Mouse (Mus musculus): ENCODE measurements around the gene Tbp. TPM values are rescaled to one million over a fixed set of nuclear protein-coding genes. Genes with fewer than 3 reads are reported as not detected.
A peak's percentile ranks its signal among the peaks of the same experiment; 100 is the strongest.
"Not testable (repeated sequence)": the region's sequence is repeated elsewhere in the genome, so short reads cannot be mapped to it uniquely, and the experiment has no call there.

Tbp gene
- polyA plus RNA-seq, 1 experiment from 2014 or later = 12.3 TPM

GRCm38 (mm10) chr17:15530141-15530540 lies 30.5 kb downstream of the Tbp start:
- H3K9ac ChIP-seq (replicated peaks) = no peak overlapping the region
- peak; percentile 33 for DNase-seq

DNA sequence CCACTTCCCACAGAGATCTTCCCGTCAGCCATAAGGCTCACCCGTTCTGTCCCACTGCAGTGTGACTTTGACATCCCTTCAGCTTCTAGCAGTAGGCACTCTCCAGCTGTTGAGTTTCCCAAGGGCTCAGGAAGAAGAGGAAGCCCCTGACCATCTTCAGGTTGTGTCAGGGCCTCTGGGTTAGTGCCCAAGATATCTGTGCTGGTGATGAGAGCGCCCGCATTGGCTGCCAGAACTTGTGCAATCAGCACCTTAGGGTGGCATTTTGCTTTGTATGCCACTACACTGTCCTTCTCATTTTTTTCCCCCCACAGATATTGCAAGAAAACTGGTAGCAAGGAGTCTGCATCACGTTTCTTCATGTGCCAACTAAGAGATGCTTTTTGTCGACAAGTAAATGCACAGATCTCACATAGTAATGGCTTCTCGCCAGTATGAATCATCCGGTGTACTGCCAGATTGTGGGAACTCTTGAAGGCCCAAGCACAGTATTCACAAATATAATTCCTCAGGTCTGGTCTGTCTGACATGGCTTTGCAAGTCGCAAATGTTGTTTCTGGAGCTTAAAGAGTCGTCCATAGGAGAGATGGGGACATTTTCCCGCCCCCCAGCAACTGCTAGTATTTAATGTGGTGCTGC lies 35.6 kb downstream of the Tbp start:
- no peak for DNase-seq
- H3K27ac ChIP-seq (ENCODE audit: low read depth) = no peak overlapping the region
- no peak overlapping the region for H3K9ac ChIP-seq (replicated peaks)

More at GRCm38 (mm10) chr17:15530141-15530540, 30.5 kb downstream of the Tbp start:
- Histone ChIP-seq H3K27ac (ENCODE audit: low read depth) (no peak overlapping the region), H3K4me1 (ENCODE audit: insufficient read depth) (peaks cover 15% of the 10 kb centered on the region), H3K36me3 (replicated peaks; ENCODE audit: insufficient read depth, low read length) (peaks cover 2% of the 10 kb centered on the region; the same call in 1 of the 2 replicates), H3K27me3 (ENCODE audit: insufficient read depth, low read length) (peaks cover 1% of the 10 kb centered on the region; the same call in 1 of the 2 replicates), H3K9me3 (ENCODE audit: low read length) (no peaks in the 10 kb centered on the region), H3K4me3 (ENCODE audit: low read depth, low read length) (no peak overlapping the region), H3K4me2 (ENCODE audit: low read depth, low read length) (no peak overlapping the region)
- ATAC-seq = no peak
- TF ChIP-seq CTCF (IDR thresholded peaks at IDR 0.05; ENCODE audit: low read depth) (peak; percentile 51), EP300 (IDR thresholded peaks at IDR 0.05; ENCODE audit: low read depth) (no peak)
- WGBS (ENCODE audit: insufficient replicate concordance) = 28% methylated on average over 5 of the region's 5 CpGs

DNA sequence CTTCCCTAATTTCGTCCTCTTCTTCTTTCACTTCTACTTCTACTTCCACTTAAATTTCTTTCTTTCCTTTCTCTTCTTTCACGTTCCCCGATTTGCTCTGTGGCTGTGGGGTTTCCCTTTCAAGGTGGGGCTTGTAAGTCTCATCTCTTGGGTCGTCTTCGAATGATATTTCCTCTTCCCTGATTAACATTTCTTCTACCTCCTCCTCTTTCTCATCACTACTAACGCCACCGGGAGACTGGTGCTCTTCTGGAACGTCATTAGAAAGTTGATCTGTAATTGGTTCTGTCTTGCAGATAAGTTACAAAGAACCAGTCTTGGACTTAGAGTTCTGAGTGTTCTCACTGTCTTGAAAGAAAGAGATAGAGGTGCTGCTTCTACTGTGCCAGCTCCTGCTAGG lies 36.3 kb downstream of the Tbp start:
- H3K4me1 ChIP-seq (ENCODE audit: insufficient read depth) = no peaks in the 10 kb centered on the region; the same call in 1 of the 2 replicates
- DNase-seq (no peak), ATAC-seq (no peak)
- H3K9me3 ChIP-seq (ENCODE audit: low read length) = no peaks in the 10 kb centered on the region
- no peak overlapping the region for H3K27ac ChIP-seq (ENCODE audit: low read depth)
- no peak overlapping the region for H3K9ac ChIP-seq (replicated peaks)
- no peaks in the 10 kb centered on the region for H3K36me3 ChIP-seq (replicated peaks; ENCODE audit: insufficient read depth, low read length)
- H3K27me3 ChIP-seq (ENCODE audit: insufficient read depth, low read length) = peaks cover 19% of the 10 kb centered on the region
- peak overlapping the region; percentile 78 for H3K4me2 ChIP-seq (ENCODE audit: low read depth, low read length)
- TF ChIP-seq EP300 (IDR thresholded peaks at IDR 0.05; ENCODE audit: low read depth) (no peak), CTCF (IDR thresholded peaks at IDR 0.05; ENCODE audit: low read depth) (no peak)
- peak overlapping the region; percentile 45 for H3K4me3 ChIP-seq (ENCODE audit: low read depth, low read length)
- WGBS (ENCODE audit: insufficient replicate concordance) = 11% methylated on average over 8 of the region's 8 CpGs

More for the DNA sequence above, 35.6 kb downstream of the Tbp start:
- Histone ChIP-seq H3K36me3 (replicated peaks; ENCODE audit: insufficient read depth, low read length) (no peaks in the 10 kb centered on the region), H3K27me3 (ENCODE audit: insufficient read depth, low read length) (peaks cover 19% of the 10 kb centered on the region), H3K4me3 (ENCODE audit: low read depth, low read length) (peak overlapping the region; percentile 45; the same call in 1 of the 2 replicates), H3K4me2 (ENCODE audit: low read depth, low read length) (peak overlapping the region; percentile 78), H3K9me3 (ENCODE audit: low read length) (no peaks in the 10 kb centered on the region), H3K4me1 (ENCODE audit: insufficient read depth) (no peaks in the 10 kb centered on the region; the same call in 1 of the 2 replicates)
- no peak for TF ChIP-seq EP300 (IDR thresholded peaks at IDR 0.05; ENCODE audit: low read depth)
- no peak for TF ChIP-seq CTCF (IDR thresholded peaks at IDR 0.05; ENCODE audit: low read depth)
- WGBS (ENCODE audit: insufficient replicate concordance) = 52% methylated on average over 11 of the region's 11 CpGs
- ATAC-seq = no peak

DNA sequence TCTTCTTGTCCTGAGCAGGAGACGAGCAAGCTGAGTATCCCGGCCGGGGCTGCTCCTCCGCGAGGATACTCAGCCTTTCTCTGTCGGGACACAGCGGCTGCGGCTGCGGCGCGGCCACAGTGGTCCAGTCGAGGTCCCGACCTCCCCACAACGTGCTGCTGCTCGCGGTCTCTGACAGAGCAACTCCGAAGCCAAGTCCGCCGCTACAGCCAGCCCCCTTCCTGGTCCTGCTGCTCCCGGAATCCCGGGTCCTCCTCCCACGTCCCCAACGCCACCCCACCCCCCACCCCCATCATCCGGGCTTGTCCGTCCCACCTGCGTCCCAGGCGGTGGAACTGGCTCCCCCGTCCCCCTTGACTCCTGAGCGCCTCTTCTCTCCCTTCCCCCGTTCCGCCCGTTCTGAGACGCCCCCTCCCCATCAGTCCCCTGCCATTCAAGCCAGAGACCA lies 36.8 kb downstream of the Tbp start:
- H3K36me3 ChIP-seq (replicated peaks; ENCODE audit: insufficient read depth, low read length) = no peaks in the 10 kb centered on the region
- no peak for TF ChIP-seq EP300 (IDR thresholded peaks at IDR 0.05; ENCODE audit: low read depth)
- no peak for TF ChIP-seq CTCF (IDR thresholded peaks at IDR 0.05; ENCODE audit: low read depth)
- ATAC-seq (no peak), DNase-seq (peak; percentile 16)
- H3K9ac ChIP-seq (replicated peaks) = peak overlapping the region; percentile 38; the same call in 1 of the 2 replicates
- 2% methylated on average over 33 of the region's 33 CpGs for WGBS (ENCODE audit: insufficient replicate concordance)
- H3K9me3 ChIP-seq (ENCODE audit: low read length) = no peaks in the 10 kb centered on the region
- H3K4me3 ChIP-seq (ENCODE audit: low read depth, low read length) = peak overlapping the region; percentile 45
- no peak overlapping the region for H3K27ac ChIP-seq (ENCODE audit: low read depth)
- H3K4me1 ChIP-seq (ENCODE audit: insufficient read depth) = no peaks in the 10 kb centered on the region; the same call in 1 of the 2 replicates
- H3K27me3 ChIP-seq (ENCODE audit: insufficient read depth, low read length) = peaks cover 19% of the 10 kb centered on the region
- peak overlapping the region; percentile 78 for H3K4me2 ChIP-seq (ENCODE audit: low read depth, low read length)

DNA sequence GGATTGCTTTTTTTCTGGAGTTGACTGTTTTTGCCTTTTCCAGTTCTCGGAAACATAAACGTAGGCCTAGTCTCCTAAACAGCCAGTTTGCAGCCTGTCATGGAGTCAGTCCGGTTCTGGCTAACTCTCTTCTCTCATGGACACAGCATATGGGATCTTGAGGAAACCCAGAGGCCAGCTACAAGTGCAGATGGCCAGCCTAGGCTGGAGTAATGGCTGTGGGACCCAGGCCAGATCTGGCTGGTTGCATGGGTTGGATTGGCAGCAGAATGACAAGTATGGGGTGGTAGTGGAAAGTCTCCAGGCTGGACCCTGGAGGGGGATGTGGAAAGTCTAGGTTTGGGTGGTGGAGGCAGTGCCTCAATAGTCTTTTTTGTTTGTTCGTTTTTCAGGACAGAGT lies 40.6 kb downstream of the Tbp start:
- DNase-seq (no peak), ATAC-seq (no peak)
- 67% methylated on average over 4 of the region's 4 CpGs for WGBS (ENCODE audit: insufficient replicate concordance)
- Histone ChIP-seq H3K4me2 (ENCODE audit: low read depth, low read length) (no peak overlapping the region), H3K4me1 (ENCODE audit: insufficient read depth) (no peaks in the 10 kb centered on the region; the same call in 1 of the 2 replicates), H3K4me3 (ENCODE audit: low read depth, low read length) (no peak overlapping the region), H3K9ac (replicated peaks) (no peak overlapping the region), H3K36me3 (replicated peaks; ENCODE audit: insufficient read depth, low read length) (no peaks in the 10 kb centered on the region; the same call in 1 of the 2 replicates), H3K9me3 (ENCODE audit: low read length) (no peaks in the 10 kb centered on the region), H3K27ac (ENCODE audit: low read depth) (no peak overlapping the region), H3K27me3 (ENCODE audit: insufficient read depth, low read length) (peaks cover 15% of the 10 kb centered on the region)
- TF ChIP-seq CTCF (IDR thresholded peaks at IDR 0.05; ENCODE audit: low read depth) = no peak
- no peak for TF ChIP-seq EP300 (IDR thresholded peaks at IDR 0.05; ENCODE audit: low read depth)

DNA sequence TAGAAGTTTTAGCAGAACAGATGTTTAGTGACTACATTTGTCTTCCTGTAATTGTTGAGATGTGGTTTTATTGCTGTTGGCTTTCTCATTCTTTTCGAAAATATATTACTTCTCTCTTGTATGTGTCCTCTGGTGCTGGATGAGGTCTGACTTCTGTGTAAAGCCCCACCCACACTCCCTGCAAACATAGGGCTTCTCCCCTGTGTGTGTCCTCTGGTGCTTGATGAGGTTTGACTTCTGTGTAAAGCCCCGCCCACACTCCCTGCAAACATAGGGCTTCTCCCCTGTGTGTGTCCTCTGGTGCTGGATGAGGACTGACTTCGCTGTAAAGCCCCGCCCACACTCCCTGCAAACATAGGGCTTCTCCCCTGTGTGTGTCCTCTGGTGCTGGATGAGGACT lies 44.2 kb downstream of the Tbp start:
- not testable (repeated sequence) for H3K9me3 ChIP-seq (ENCODE audit: low read length); H3K36me3 ChIP-seq (replicated peaks; ENCODE audit: insufficient read depth, low read length); ATAC-seq; DNase-seq; H3K27ac ChIP-seq (ENCODE audit: low read depth); H3K9ac ChIP-seq (replicated peaks); H3K4me1 ChIP-seq (ENCODE audit: insufficient read depth); H3K4me2 ChIP-seq (ENCODE audit: low read depth, low read length); H3K4me3 ChIP-seq (ENCODE audit: low read depth, low read length); H3K27me3 ChIP-seq (ENCODE audit: insufficient read depth, low read length)
- WGBS (ENCODE audit: insufficient replicate concordance) = 63% methylated on average over 3 of the region's 4 CpGs

Data from liver, postnatal 0 days (tissue).